Mouse (Mus musculus) heart, adult 2 months (tissue): ENCODE results near the gene Zcchc7.

Experiments
- CTCF ChIP-seq: fragments of 200-600 bp; IDR thresholded peaks from 2 replicates; pipeline ENCODE4 v1.8.1; 2022; ENCODE audit warnings: antibody characterized with exemption, mild to moderate bottlenecking, moderate library complexity
- POLR2A ChIP-seq: fragments of 200-500 bp; IDR thresholded peaks from 2 replicates; pipeline ENCODE4 v1.6.1; 2011; ENCODE audit warnings: mild to moderate bottlenecking, low read depth, low read length, control low read depth; ENCODE audit not compliant: insufficient read depth

DNA sequence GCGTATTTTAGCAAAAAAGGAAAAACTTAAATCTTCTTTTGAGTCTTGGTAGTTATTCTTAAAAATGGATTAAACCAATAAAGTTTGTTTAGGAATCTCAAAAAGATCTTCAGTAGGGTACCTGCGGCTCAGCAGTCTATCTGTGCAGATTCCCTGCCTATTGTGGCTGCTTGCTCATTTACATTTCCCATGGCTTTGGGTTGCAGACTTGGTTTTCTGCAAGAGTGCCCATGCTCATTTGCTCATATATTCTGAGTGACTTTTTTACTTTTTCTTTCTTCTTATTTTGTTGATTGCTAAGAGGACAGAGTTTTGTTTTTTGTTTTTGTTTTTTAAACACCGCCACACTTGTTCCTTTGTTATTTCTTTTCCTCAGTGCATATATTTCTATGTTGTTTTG, 19.2 kb downstream of the Zcchc7 start:
- no peak for TF ChIP-seq POLR2A
- no peak for TF ChIP-seq CTCF
